Mouse (Mus musculus) olfactory bulb, adult 2 months (tissue): ENCODE results near the gene Ripor3. TPM values are rescaled to one million over a fixed set of nuclear protein-coding genes. Genes with fewer than 3 reads are reported as not detected.
A peak's percentile ranks its signal among the peaks of the same experiment; 100 is the strongest.

ENCODE experiments used
- H3K27ac ChIP-seq: fragments of 200-500 bp; 2 replicates; pipeline ENCODE4 v1.5.1; 2012; ENCODE audit warnings: low read depth, low read length; ENCODE audit not compliant: insufficient read depth
- H3K4me1 ChIP-seq: fragments of 200-500 bp; 2 replicates; pipeline ENCODE4 v1.6.1; 2012; ENCODE audit warnings: low read length; ENCODE audit not compliant: control insufficient read depth, insufficient read depth
- H3K4me3 ChIP-seq: fragments of 200-500 bp; 2 replicates; pipeline ENCODE4 v1.5.1; 2012; ENCODE audit warnings: mild to moderate bottlenecking, low read depth, low read length, moderate library complexity; ENCODE audit not compliant: insufficient read depth
- CTCF ChIP-seq: fragments of 200-500 bp; IDR thresholded peaks from 2 replicates; pipeline ENCODE4 v1.5.1; 2012; ENCODE audit warnings: low read depth, mild to moderate bottlenecking, low read length, moderate library complexity; ENCODE audit not compliant: insufficient read depth
- POLR2A ChIP-seq: fragments of 200-500 bp; IDR thresholded peaks from 2 replicates; pipeline ENCODE4 v1.6.1; 2012; ENCODE audit warnings: mild to moderate bottlenecking, low read depth, low read length, moderate library complexity; ENCODE audit not compliant: insufficient read depth
- WGBS: fragments of 180-500 bp; shearing (Covaris S2); methylation state at CpG from one replicate; pipeline ENCODE4 v1.1.7; 2018; 5-methylcytosine and 5-hydroxymethylcytosine counted together
- polyA plus RNA-seq: library from polyadenylated mRNA; stranded (reverse); fragments of >200 nt; gene quantifications from 2 replicates; pipeline ENCODE4 v1.2.4, GENCODE M21; 2012; ENCODE audit warnings: low replicate concordance; ENCODE audit not compliant: missing spikeins, insufficient read depth, insufficient read length

Ripor3 gene
- polyA plus RNA-seq, 1 experiment = not detected

GRCm38 (mm10) chr2:168019201-168019715, 8.8 kb upstream of the Ripor3 start:
- Histone ChIP-seq H3K4me1 (peaks cover 6% of the 10 kb centered on the region; the same call in 1 of the 2 replicates), H3K4me3 (no peak overlapping the region), H3K27ac (no peak overlapping the region)
- no peak for TF ChIP-seq POLR2A
- no peak for TF ChIP-seq CTCF
- WGBS = 61% methylated on average over 9 of the region's 9 CpGs

DNA sequence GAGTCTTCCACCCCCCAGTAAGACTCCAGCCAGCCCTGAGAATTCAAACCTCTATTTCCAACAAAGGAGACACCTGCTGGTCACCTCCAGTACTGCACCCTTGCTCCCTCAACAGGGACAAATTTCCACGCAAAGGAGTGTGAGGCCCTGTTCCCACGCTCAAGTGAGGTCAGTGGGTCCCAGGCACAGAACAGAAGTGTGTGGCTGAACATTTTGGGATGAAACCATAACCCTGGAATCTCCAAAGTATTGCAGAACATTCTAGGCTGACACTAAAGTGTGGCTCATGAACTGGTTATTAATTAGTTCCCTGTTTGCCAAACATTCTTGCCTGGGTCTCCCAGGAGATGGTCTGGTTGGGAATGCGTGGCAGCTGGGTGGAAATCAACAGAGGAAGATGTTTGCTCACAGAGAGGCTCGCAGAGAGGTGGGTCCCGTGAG, 6.6 kb upstream of the Ripor3 start:
- no peak overlapping the region for H3K27ac ChIP-seq
- 14% methylated on average over 5 of the region's 5 CpGs for WGBS
- no peaks in the 10 kb centered on the region for H3K4me1 ChIP-seq
- TF ChIP-seq POLR2A (no peak), CTCF (peak; percentile 36; the same call in 1 of the 2 replicates)
- no peak overlapping the region for H3K4me3 ChIP-seq

- TF ChIP-seq POLR2A (no peak), CTCF (no peak)
Measured at GRCm38 (mm10) chr2:168010893-168011292, 475 bp upstream of the Ripor3 start.

DNA sequence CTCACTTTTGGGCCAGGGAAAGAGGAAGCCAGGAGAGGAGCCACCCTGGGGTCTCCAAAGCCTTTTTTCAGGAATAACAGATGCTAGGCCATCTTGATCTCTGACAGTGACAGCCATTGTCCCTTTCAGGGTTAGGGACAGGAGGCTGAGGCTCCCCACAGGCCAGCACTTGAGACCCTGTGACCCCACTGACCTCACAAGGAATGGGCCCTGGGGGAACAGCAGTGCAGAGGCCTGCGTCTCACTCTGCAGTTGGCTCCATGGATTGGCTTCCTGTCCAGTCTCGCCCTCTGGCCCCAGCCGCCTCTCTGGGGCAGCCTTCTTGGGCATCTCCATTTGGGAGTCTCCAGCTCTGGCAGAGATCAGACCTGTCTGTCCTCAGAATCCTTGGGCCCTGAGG, 2.3 kb downstream of the Ripor3 start:
- 99% methylated on average over 3 of the region's 3 CpGs for WGBS
- Histone ChIP-seq H3K4me3 (no peak overlapping the region), H3K27ac (no peak overlapping the region), H3K4me1 (peaks cover 8% of the 10 kb centered on the region)
- TF ChIP-seq POLR2A (no peak), CTCF (no peak)

More at GRCm38 (mm10) chr2:168010893-168011292, 475 bp upstream of the Ripor3 start:
- Histone ChIP-seq H3K4me1 (peaks cover 5% of the 10 kb centered on the region), H3K4me3 (no peak overlapping the region), H3K27ac (no peak overlapping the region)
- 67% methylated on average over 11 of the region's 11 CpGs for WGBS

GRCm38 (mm10) chr2:168006489-168006888, 3.9 kb downstream of the Ripor3 start:
- peaks cover 8% of the 10 kb centered on the region for H3K4me1 ChIP-seq
- TF ChIP-seq POLR2A (no peak), CTCF (no peak)
- 74% methylated on average over 6 of the region's 6 CpGs for WGBS
- no peak overlapping the region for H3K27ac ChIP-seq
- no peak overlapping the region for H3K4me3 ChIP-seq

- Histone ChIP-seq H3K27ac (no peak overlapping the region), H3K4me1 (peaks cover 8% of the 10 kb centered on the region), H3K4me3 (no peak overlapping the region)
- TF ChIP-seq CTCF (no peak), POLR2A (no peak)
- WGBS = 88% methylated on average over 3 of the region's 3 CpGs
Measured at GRCm38 (mm10) chr2:168005616-168006015, 4.8 kb downstream of the Ripor3 start.

GRCm38 (mm10) chr2:168005005-168005404, 5.4 kb downstream of the Ripor3 start:
- TF ChIP-seq POLR2A = no peak
- no peak for TF ChIP-seq CTCF
- Histone ChIP-seq H3K4me3 (no peak overlapping the region), H3K27ac (no peak overlapping the region), H3K4me1 (peaks cover 3% of the 10 kb centered on the region; the same call in 1 of the 2 replicates)
- 93% methylated on average over 3 of the region's 3 CpGs for WGBS

DNA sequence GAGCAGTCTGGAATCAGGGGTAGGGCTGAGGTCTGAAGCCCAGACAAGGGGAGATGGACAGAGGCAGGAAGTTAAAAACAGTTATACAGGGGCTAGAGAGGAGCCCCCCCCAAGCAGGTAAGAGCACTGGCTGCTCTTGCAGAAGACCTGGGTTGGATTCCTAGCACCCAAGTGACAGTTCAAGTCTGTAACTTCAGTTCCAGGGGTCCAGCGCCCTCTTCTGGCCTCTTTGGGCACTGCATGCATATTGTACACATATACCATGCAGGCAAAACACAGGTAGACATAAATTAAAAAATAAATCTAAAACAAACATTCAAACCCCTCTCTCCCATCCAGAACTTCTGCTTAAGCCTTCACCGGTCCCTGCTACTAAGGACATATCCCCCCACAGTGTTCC, 6.0 kb downstream of the Ripor3 start:
- Histone ChIP-seq H3K27ac (no peak overlapping the region), H3K4me1 (peaks cover 3% of the 10 kb centered on the region; the same call in 1 of the 2 replicates), H3K4me3 (no peak overlapping the region)
- TF ChIP-seq CTCF (no peak), POLR2A (no peak)
- 51% methylated on average over 2 of the region's 2 CpGs for WGBS

DNA sequence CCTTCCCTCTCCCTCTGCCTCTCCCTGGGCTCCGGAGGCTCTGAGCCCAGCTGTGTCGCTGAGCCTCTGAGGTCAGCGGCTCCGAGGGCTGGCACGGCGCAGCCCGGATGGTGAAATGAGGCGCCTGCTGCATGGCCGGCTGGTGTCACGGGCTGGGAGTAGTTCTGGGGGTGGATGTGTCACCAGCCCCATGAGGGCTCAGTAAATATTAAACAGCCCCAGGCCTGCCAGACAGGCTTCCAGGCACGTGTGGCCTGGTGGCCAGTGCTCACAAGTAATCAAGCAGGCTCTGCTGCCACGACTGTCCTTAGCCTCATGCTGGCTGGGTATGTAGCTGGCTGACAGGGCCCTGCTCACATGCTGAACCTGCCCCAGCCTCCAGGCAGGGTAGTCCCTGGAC, 7.0 kb downstream of the Ripor3 start:
- H3K4me1 ChIP-seq = peaks cover 3% of the 10 kb centered on the region; the same call in 1 of the 2 replicates
- no peak overlapping the region for H3K27ac ChIP-seq
- 77% methylated on average over 12 of the region's 12 CpGs for WGBS
- no peak overlapping the region for H3K4me3 ChIP-seq
- TF ChIP-seq CTCF (no peak), POLR2A (no peak)

DNA sequence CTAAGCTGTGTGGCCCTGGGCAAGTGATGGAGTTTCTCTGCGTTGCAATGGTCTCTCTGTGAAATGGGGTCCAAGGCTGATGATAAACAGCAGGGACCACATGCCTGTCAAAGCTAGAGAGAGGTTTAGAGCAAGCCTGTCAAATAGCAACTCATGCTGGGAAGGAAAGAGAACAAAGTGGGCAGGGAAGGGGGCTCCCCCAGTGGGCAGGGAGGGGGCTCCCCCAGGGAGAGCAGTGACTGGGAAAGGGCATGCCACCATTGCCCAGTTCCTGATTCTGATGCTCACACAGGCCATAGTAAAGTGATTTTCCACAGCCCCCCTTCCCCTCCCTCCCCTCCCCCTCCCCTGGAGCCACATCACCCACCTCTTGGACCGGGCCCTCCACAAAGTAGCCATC, 7.5 kb downstream of the Ripor3 start:
- 80% methylated on average over 2 of the region's 2 CpGs for WGBS
- no peak for TF ChIP-seq CTCF
- TF ChIP-seq POLR2A = no peak
- no peak overlapping the region for H3K27ac ChIP-seq
- peaks cover 3% of the 10 kb centered on the region; the same call in 1 of the 2 replicates for H3K4me1 ChIP-seq
- H3K4me3 ChIP-seq = no peak overlapping the region
